Mouse (Mus musculus) mouse trophoblast stem cell (cell line): ENCODE results near the gene Lax1.

ENCODE experiments used
- in situ Hi-C, 2 experiments: fragments of 300-500 bp; cut with MseI, MboI; formaldehyde crosslinking; loops; 2 replicates in 1 of 2; 3 replicates in 1 of 2; pipeline ENCODE4 v1.15.1; 2025

The Lax1 gene

DNA sequence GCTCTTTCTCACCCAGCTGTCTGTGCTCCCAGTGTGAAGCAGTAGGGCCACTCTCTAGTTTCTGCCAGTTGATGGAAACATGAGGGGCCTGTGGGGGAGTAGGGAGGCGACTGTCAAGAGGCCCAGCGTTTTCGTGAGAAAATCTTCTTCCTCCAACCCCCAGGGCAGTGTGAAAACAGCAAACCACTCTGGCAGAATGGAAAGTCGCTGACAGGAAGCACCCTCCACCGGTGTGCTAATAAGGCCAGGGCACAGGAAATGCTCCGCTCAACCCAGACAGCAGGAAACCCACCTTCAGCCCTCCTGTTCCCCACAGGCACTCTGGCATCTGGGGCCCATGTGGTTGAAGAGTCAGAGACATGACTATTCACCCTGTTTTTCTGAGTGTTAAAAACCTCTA, at the start of gene Lax1:
Gene Lax1 (minus strand): TSS at position 212 of the 400 bp plus-strand sequence.
- in situ Hi-C loops: no loop called here

DNA sequence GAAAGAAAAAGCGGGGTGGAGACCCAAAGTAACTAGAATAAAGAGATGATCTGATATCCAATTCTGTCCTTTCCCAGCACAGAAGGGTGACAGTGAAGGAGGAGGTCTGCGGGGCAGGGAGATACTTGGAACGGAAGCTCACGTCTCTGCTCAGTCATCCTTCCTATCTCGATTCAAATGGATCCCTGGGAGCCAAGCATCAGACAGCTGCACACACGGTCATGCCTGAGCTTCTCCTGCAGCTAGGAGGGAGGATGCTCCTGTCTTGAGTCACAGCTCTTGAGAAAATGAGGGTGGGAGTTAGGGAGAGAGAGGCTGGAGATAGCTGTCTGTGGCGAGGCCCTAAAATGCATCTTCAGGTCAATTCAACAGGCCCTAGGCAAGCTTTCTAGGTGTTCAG, 46.8 kb upstream of the Lax1 start:
- in situ Hi-C loops: loop anchor here (5.0 to 10.0 kb wide), 3 partner anchors 161 to 308 kb away; no protein-coding TSS in a partner anchor

DNA sequence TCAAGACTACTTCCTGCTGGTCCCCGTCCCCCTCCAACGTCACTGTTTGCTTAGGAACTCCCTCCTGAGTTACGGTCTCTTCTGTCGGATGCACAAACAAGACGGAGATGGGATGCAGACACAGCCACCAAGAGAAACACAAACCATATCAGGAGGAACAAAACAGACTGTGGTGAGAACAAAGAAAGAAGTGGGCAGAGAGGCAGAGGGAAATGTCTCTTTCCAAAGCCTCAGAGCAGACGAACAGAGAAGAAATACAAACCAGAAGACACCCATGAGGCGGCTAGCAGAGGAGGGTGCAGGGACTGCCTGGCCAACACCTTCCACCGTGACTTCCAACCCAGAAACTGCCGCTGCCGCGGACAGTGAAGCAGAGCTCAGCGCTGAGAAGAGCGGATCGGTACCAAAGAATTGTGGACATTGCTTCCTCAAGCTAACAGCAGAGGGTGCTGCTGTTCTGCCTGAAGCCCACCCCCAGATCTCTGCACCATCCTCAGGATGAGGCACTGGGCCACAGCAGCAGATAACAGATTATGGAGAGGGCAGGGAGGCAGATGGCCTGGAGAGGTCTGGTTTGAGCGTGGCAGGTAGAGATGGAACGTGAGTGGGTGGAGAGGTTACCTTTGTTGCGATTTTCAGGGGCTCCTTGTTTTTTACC, 46.2 kb upstream of the Lax1 start:
- in situ Hi-C loops: loop anchor here (5.0 to 10.0 kb wide), 3 partner anchors 161 to 309 kb away; no protein-coding TSS in a partner anchor

DNA sequence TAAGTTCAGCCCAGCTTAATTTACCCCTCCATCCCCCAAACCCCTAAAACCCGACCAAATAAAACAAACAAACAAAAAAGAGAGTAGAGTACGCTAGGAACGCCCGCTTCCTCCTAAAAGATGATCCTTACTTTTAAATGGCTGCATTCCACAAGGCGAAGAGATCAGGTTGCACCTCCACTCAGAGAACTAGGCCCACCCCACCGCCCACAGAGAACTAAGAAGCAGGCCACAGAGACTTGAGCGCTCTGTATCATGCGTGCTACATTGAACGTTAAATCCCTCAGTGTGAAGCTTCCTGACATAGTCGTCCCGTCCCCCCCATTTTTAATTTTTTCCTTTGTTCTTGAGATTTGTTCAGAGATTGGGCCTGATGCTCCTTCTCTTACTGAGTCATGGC, 42.9 kb upstream of the Lax1 start:
- in situ Hi-C loops: loop anchor here (10.0 kb wide), 1 partner anchor 312 kb away; no protein-coding TSS in a partner anchor

DNA sequence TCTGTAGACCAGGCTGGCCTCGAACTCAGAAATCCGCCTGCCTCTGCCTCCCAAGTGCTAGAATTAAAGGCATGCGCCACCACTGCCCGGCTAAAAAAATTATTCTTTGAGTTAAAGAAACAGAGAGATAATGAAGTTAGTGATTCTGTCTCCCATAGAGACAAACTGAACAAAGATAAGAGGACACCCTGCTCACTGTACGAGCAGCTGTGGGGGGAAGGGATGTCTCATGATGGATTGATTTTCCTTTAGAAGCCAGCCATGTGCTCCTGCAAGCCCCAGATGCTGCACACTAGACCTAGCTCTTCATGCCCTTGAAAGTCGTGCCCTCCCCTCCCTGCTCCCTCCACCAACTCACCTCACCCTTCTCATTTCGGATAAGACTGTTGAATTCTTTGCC, 38.4 kb upstream of the Lax1 start:
- in situ Hi-C loops: no loop called here

DNA sequence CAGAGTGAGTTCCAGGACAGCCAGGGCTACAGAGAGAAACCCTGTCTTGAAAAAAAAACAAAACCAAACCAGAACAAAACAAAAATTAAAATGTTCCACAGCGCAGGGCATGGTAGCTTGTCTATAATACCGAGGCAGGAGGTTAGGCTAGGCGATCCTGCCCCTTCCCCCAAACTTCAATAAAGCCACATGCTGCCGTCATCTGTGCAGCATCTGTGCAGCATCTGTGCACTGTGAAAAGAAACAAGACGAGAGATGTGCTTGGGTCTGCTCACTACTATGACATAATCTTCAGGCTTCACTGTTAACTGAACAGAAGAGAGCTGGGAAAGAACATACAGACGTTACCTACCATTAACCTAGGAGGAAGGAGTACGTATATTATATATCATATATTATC, 30.4 kb upstream of the Lax1 start:
- in situ Hi-C loops: no loop called here

DNA sequence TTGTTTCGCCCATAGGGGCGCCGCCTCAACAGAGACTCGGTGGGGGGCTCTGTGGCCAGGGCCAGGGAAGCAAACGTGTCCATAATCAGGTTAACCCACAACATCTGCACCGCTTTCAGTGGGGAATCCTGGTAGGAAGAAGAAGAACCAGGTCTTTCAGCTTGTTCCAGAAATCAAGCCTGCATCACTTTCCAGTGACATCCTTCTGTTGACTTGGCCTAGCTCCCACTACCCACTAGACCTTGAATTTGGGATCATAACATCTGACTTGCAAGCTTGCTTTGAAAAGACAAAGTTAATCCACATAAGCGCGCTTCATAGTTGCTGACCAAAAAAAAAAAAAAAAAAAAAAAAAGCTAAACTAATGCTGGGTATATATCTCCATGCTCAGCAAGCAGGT, 28.9 kb upstream of the Lax1 start:
- in situ Hi-C loops: no loop called here

DNA sequence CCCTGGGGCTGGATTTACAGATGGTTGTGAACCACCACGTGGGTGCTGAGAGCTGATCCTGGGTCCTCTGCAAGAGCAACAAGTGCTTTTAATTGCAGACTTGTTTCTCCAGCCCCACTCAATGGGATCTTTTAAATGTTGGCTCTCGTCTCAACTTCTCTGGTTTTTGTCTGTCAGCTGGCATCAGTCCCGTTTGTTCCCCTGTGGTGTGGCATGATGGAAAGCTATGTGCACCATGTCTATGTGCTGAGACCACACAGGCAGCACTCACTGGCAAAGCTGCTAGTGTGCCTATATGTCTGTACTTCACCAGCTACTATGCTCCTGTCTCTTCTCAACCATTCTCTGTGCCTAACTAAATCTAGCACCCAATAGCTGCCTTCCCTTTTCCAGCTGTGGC, 28.4 kb upstream of the Lax1 start:
- in situ Hi-C loops: no loop called here

DNA sequence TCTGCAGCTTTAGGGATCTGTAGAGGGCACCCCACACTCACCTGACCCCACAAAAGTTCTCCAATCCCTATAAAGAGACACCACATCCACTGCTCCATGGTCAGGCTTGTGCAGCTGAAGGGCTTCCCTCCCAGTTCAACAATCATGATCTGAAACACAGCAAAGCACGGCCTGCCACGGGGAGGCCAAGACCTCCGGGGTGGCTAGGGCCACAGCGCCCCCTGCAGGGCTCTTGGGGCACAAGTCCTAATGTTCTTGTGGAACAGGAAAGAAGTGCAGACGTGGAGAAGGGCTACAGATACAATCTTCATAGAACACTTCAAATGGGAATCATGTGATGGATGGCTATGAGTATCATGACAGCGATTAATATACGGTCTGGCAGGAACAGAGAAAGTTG, 26.6 kb upstream of the Lax1 start:
- in situ Hi-C loops: no loop called here

DNA sequence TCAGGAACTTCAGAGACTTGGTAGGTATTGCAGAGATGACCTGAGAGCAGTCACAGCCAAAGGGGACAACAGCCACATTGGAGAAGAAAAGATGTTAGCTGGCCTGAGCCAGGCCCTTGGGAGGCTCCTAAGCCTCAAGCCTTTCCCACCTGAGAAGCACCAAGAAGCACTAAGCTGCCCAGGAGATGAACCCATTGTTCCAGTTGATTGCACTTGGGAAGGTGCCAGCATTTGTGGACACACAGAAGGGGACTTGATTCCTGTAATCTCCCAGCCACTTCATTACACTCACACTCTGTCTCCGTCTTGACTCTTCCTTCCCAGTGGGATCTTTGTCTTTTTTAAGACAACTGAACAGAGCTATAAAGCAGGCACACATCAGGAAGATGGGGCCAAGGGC, 25.3 kb upstream of the Lax1 start:
- in situ Hi-C loops: no loop called here

DNA sequence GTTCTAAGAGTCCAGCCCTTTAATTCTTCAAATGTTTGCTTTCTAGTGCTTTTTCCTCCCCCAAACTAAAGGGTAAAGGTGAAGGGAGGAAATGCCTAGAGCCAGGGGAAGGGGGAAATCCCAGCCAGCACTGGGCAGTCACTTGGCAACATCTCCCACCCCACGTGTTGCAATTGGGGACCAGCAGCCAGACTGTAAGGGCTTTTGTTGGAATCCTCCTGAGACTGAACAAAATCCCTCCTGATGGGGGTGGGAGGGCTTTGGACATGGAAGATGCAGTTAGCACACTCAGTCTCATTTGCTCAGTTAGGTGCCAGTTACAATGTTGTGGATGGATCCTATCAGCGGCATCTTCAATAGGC, 23.1 kb upstream of the Lax1 start:
- in situ Hi-C loops: no loop called here

DNA sequence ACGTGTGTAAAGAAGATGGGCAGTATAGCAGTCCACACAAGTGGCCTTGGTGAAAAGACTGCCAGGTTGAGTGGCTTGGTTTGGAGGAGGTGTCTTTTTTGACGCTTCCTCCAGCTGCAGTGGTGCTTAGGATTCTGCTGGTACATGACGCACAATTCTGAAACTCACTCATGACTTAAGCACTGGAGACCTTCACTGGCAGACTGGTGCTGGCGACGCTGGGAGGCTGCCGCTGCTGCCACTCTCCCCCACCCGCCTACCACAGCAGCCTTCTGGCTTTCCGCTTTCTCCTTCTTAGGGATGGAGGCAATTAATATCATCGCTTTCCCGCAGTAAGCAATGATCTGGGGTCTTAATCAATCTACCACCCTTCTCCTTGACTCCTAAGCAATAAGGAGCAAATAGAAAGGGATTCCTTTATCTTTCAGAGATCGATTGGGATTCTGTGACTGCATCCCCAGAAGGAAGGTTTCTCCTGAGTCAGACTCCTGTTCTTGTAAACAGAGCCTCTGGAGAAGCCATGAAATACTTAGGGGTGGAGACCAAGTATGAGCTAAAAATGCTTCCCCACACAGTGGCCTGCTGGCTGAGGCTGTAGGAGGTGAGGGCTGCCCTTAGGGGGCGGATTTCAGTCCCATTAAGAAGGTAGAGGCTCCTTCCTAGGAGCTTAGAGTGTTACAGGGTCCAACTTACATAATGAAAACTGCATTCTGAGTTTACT, 22.5 kb upstream of the Lax1 start:
- in situ Hi-C loops: no loop called here

DNA sequence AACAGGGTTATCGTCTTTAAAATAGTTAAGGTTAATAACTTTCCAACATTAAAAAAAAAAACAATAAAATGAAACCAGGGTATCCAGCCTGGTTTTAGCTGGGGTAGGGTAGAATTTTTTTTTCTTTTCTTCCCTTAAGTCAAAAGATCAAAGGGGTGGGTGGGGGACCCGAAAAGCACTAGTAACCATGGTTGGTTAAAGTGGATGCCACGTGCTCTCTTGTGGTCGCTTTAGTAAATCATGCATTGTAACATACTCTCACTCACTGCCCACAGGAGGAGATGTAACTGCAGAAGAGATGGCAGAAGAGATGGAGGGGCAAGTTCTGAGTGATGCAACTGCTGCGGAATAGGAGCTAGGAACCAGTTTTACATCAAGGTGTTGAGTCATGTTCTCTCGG, 21.5 kb upstream of the Lax1 start:
- in situ Hi-C loops: no loop called here

DNA sequence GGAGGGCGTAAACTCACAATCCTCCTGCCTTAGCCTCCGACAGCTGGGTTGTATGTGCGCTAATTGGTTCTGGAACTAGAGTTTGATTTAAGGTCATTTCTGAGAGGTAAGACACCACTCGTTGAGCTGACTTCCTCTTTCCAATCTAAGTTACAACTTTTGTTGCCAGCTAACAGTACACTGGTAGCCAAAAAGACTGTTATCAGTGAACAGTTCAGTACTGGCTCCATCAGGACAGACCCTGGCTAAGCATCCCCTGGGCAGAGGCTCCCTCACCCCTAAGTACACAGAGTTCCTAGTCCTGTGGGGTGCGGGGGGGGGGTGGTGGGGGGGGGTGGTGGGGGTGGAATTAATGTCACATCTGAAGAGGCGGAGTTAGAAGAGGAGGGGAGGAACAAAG, 21.0 kb upstream of the Lax1 start:
- in situ Hi-C loops: no loop called here

DNA sequence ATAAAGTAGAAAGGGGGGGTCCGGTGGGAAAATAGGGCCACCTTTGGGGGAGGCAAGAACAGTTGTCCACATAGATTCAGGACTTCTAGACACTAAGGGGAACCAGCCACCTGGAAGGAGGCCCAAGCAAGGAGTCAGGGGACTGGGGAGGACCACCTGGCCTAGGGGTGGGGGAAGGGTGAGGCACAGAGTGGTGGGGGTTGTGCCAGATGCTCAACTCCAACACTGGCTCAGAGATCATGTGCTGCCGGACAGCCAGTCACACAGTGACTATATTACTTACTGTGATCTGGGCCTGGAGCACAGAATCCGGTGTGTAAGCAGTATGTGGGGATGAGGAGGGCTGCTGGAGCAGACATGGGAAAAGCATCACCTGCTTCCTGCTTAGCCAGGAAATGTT, 19.4 kb upstream of the Lax1 start:
- in situ Hi-C loops: no loop called here

DNA sequence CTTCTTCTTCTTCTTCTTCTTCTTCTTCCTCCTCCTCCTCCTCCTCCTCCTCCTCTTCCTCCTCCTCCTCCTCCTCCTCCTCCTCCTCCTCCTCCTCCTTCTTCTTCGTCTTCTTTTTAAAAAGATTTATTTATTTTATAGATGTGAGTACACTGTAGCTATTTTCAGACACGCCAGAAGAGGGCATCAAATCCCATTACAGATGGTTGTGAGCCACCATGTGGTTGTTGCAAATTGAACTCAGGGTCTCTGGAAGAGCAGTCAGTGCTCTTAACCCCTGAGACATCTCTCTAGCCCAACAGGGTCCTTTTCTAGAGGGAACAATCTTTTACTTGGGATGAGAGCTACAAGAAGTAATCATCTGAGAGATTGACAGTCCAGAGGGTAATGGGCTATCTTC, 11.9 kb upstream of the Lax1 start:
- in situ Hi-C loops: loop anchor here in 1 of 2 experiments (5.0 kb wide), 1 partner anchor 40 kb away; the partner anchor contains the start of genes Gm38394 and Zbed6

DNA sequence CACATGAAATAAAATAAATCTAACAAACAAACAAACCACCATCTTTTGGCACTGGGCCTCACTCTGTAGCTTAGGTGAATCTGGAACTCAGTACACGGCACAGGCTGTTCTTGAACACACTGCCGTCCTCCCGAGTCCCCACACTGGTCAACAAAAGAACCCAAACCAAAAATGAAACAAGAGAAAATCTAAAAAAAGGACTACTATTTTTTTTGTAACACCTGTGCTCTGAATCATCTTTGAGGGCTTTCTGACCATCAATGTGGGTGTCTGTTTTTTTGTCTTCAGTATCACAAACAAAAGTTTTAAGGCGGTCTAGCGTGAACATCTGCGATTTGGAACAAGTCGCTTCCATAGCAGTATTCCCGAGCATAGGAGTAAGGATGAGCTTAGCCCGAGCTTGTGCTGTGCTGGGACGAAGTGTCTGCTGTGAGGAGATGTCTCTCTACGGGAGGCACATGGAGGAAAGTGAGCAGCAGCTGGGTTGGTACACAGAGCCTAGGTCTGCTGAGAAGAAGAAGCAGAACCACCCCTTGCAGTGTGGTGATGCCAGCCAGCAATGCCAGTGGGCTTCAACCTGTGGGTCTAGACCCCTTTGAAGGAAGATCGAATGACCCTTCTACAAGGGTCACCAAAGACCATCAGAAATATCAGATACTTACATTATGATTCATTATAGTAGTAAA, 8.2 kb upstream of the Lax1 start:
- in situ Hi-C loops: no loop called here

DNA sequence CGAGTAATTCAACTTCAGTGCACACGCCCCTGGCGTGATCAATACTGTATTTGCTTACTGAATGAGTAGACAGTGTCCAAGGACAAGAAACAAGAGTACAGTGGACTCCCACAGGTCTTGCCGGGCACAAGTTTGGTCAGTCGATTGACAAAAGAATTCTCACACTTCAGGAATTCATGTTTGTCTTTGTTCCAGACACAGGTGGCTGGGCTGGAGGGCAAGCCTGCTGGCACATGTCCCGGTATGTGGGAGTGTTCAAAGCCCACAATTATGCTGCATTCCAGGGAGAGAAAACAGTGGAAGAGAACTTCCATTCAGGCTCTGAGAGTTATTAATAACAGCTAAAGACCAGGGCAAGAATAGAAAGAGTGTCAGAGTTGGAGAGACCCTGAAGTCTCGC, 6.0 kb upstream of the Lax1 start:
- in situ Hi-C loops: no loop called here

DNA sequence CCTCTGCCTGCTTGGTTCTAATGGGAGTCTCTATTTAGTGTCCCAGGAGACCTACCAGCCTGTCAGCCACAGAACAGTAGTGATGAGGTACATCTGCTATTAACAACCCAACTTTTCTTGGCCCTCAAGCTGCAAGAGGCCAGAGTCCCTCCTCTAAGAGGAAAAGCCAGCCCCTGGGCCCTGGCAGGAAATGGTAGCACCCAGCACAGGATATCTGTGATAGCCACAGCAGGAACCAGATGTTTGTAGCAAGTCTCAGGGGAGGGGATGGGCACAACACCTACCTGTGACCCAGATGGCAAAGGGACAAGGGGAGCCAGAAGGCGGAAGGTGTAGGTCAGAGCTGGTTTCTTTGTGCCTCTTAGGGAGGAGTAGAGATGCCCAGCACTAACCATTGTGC, 5.0 kb upstream of the Lax1 start:
- in situ Hi-C loops: no loop called here

DNA sequence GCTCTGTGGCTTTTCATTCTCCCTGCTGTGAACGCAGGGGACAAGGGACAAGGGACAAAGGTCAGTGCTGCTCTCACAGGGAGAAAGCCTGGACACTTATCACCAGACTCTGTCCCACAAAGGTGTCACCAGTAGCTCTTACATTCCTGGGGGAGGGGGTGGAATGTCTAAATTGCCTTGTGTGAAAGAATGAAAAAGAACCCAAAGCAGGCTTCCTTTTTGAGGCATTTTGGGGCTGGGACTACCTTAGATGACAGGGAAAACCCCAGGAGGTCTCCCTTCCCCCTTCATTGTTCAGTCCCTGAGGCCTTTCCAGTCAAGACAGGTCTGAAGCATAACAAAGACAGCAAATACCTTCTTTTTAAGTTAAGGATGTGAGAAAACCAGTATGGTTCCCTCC, 4.4 kb upstream of the Lax1 start:
- in situ Hi-C loops: no loop called here

DNA sequence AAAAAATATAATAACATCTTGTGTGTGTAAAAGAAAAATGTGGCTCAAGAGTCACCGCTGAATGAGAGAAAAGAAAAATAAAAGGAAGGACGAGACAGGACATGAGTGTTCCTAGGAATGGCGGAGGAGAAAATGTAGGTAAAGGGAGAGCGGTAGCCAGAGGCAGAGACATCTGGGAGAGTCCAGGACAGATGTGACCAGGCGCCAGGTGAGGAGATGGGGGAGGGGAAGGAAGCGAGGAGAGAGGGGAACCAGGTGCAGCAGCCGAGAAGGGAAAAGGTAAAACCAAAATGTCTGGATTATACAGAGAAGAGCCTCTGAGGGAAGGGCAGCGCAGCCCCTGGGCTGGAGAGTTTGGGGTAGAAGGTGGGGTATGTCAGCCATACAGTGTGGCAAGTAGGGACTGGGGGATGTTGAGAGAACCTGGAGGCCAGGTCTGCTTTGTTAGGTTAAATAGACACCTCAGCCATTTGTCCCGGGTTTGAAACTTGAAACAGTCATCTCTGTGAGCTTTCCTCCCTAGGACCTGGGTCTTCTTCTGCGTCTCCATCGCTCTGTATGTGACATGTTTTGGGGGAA, 3.7 kb upstream of the Lax1 start:
- in situ Hi-C loops: no loop called here

DNA sequence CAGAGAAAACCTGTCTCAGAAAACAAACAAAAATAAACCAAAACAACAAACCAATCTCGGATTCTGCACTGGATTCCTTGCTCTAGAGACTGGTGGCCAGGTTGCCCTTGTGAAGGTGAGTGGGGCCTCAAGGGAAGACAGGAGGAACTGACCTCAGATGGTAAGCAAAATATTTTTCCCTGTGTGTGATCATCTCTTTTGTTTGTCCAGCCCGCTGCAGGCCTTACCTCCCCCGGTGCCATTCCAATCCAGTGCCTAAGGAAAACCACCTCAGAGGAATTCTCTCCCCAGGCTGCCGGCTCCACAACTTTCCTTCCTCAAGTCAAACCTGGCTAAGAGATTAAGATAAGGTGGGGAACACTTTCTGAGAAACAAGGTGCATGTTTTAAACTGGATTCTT, 2.3 kb upstream of the Lax1 start:
- in situ Hi-C loops: no loop called here

DNA sequence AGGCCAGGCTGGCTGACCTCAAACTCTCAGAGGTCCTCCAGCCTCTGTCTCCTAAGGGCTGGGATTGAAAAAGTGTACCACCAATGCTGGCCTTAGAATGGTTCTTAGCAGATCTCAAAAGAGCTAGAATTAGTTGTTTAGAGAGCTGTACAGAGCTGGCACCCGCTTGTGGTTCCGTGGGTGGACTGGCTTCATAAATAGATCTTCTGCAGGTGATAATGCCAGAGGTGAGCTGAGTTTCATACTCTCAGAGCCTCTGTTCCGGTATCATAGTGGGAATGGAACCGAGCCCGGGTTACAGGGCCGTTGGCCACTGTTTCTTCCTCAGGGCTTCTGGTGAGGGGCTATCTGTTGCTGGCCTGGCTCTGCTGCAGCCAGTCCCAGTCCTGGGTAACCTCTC, 1.1 kb upstream of the Lax1 start:
- in situ Hi-C loops: no loop called here
